Mouse (Mus musculus) bone marrow macrophage, adult 2 months (primary cell): Measurements from ENCODE around the gene Gfpt1.

Experiments
- CTCF ChIP-seq: IDR thresholded peaks from 2 replicates; pipeline ENCODE4 v1.5.1; 2012; ENCODE audit warnings: low read depth, mild to moderate bottlenecking, low read length, moderate library complexity
- POLR2A ChIP-seq: IDR thresholded peaks from 2 replicates; pipeline ENCODE4 v1.6.1; 2012; ENCODE audit warnings: mild to moderate bottlenecking, low read depth, low read length, borderline replicate concordance

GRCm38 (mm10) chr6:87051886-87052425 is 9.3 kb downstream of the Gfpt1 start:
- no peak for TF ChIP-seq CTCF
- TF ChIP-seq POLR2A, result no peak
